Mouse (Mus musculus): ENCODE results near the gene Tlr2.
"Not testable (repeated sequence)": the region's sequence is repeated elsewhere in the genome, so short reads cannot be mapped to it uniquely, and the experiment has no call there.

DNA sequence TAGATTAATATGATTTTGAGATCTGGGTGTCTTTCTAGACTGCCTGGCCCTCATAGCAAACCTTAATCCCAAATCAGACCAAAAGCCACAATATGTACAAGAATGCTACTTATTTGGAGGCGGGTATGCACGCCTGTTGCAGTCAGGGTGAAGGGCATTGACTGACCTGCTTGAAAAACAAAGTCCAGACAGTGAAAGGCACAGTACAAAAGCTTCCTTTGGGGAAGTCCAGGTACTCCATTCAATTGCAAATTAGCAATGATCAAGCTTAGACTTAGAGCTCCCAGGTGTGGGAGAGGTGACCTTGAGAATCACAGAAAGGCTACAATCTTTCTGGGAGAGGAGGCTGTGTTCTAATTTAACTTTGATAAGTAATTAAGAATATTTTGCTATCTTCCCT is 31.3 kb upstream of the Tlr2 start:
- not testable (repeated sequence) for TF ChIP-seq CTCF (IDR thresholded peaks at IDR 0.05; ENCODE audit: borderline replicate concordance, extremely low read depth, insufficient read depth, insufficient read length); POLR2A (IDR thresholded peaks at IDR 0.05; ENCODE audit: borderline replicate concordance, extremely low read depth, insufficient read depth, insufficient read length, poor library complexity, severe bottlenecking)

Measured in brain, embryonic 14.5 days (tissue).